In genomic region chr17:79920355-79920754, GRCm38 (mm10) we compare ENCODE assay signal across 16 mouse cellular contexts. TPM values are rescaled to one million over a fixed set of nuclear protein-coding genes. Genes with fewer than 3 reads are reported as not detected.
A peak's percentile ranks its signal among the peaks of the same experiment; 100 is the strongest.
DNase-seq lines count a peak whose midpoint lies in the region; ATAC-seq and TF ChIP-seq lines count a peak whose summit lies in the region.
"Had no signal": no experiment of that assay in that cellular context is flagged by ENCODE, and none has a peak within 500 bp of the region (broad histone marks: within the 10 kb centered on the region; RNA-seq: fewer than 3 reads in every experiment).

No protein-coding gene starts in this region.

- H3K4me2 ChIP-seq in forebrain, postnatal 0 days (ENCODE audit: low read depth), result no peak overlapping the region
- no peak overlapping the region for H3K4me2 ChIP-seq in heart, embryonic 16.5 days (ENCODE audit: low read depth, low read length)
- H3K4me2 ChIP-seq in midbrain, postnatal 0 days (ENCODE audit: low read depth, low read length, poor library complexity, severe bottlenecking), result no peak overlapping the region
- H3K4me2 ChIP-seq in midbrain, embryonic 16.5 days (ENCODE audit: low read length), result no peak overlapping the region
- H3K4me2 ChIP-seq: embryonic facial prominence, embryonic 13.5 days; intestine, embryonic 15.5 days; kidney, embryonic 15.5 days; midbrain, embryonic 13.5 days had no signal

- no peaks in the 10 kb centered on the region for H3K9me3 ChIP-seq in forebrain, postnatal 0 days (ENCODE audit: low read length)
- no peaks in the 10 kb centered on the region for H3K9me3 ChIP-seq in forebrain, embryonic 10.5 days
- no peaks in the 10 kb centered on the region for H3K9me3 ChIP-seq in heart, embryonic 16.5 days (replicated peaks; ENCODE audit: control insufficient read depth, low read length)
- no peaks in the 10 kb centered on the region for H3K9me3 ChIP-seq in midbrain, postnatal 0 days (ENCODE audit: low read length)
- no peaks in the 10 kb centered on the region for H3K9me3 ChIP-seq in midbrain, embryonic 16.5 days (replicated peaks; ENCODE audit: control insufficient read depth, low read length, poor library complexity, severe bottlenecking)
- H3K9me3 ChIP-seq: embryonic facial prominence, embryonic 13.5 days; G1E; intestine, embryonic 15.5 days; kidney, embryonic 15.5 days; midbrain, embryonic 13.5 days had no signal

- no peaks in the 10 kb centered on the region for H3K4me1 ChIP-seq in forebrain, postnatal 0 days (ENCODE audit: insufficient read depth)
- peaks cover 8% of the 10 kb centered on the region for H3K4me1 ChIP-seq in forebrain, embryonic 10.5 days
- peaks cover 5% of the 10 kb centered on the region for H3K4me1 ChIP-seq in heart, embryonic 16.5 days (ENCODE audit: control insufficient read depth, insufficient read depth, low read length)
- peaks cover 2% of the 10 kb centered on the region; the same call in 1 of the 2 replicates for H3K4me1 ChIP-seq in midbrain, postnatal 0 days (ENCODE audit: insufficient read depth, low read length)
- no peaks in the 10 kb centered on the region for H3K4me1 ChIP-seq in midbrain, embryonic 16.5 days (ENCODE audit: control insufficient read depth, insufficient read depth, low read length)
- H3K4me1 ChIP-seq: embryonic facial prominence, embryonic 13.5 days; intestine, embryonic 15.5 days had no signal

- intact Hi-C loops in heart, postnatal 10 days (cut with DNase I), result no loop called here
- intact Hi-C loops in left cerebral cortex, adult 2 months (cut with DNase I), result no loop called here

- no peak for TF ChIP-seq CTCF in forebrain, postnatal 0 days (IDR thresholded peaks at IDR 0.05; ENCODE audit: low read depth)
- no peak for TF ChIP-seq CTCF in left cerebral cortex, adult 2 months (IDR thresholded peaks at IDR 0.05)
- TF ChIP-seq CTCF in midbrain, postnatal 0 days (IDR thresholded peaks at IDR 0.05), result no peak

- no peaks in the 10 kb centered on the region for H3K27me3 ChIP-seq in forebrain, postnatal 0 days (ENCODE audit: insufficient read depth, low read length)
- 0 out of 2 replicates have a peak, but pooled peaks cover 4% of the 10 kb centered on the region for H3K27me3 ChIP-seq in forebrain, embryonic 10.5 days (ENCODE audit: poor library complexity, severe bottlenecking)
- no peaks in the 10 kb centered on the region for H3K27me3 ChIP-seq in heart, embryonic 16.5 days (ENCODE audit: control insufficient read depth, insufficient read depth, low read length)
- no peaks in the 10 kb centered on the region for H3K27me3 ChIP-seq in midbrain, postnatal 0 days (ENCODE audit: insufficient read depth, low read length)
- no peaks in the 10 kb centered on the region for H3K27me3 ChIP-seq in midbrain, embryonic 16.5 days (ENCODE audit: control insufficient read depth, insufficient read depth, low read depth, low read length)
- H3K27me3 ChIP-seq: embryonic facial prominence, embryonic 13.5 days; intestine, embryonic 15.5 days; midbrain, embryonic 13.5 days had no signal

- no peak overlapping the region for H3K27ac ChIP-seq in forebrain, postnatal 0 days (ENCODE audit: low read depth, low read length)
- H3K27ac ChIP-seq in forebrain, embryonic 10.5 days, result no peak overlapping the region
- H3K27ac ChIP-seq in heart, embryonic 16.5 days (ENCODE audit: low read length), result peak overlapping the region; percentile 38; the same call in 1 of the 2 replicates
- peak overlapping the region; percentile 36 for H3K27ac ChIP-seq in left cerebral cortex, adult 2 months
- peak overlapping the region; percentile 51 for H3K27ac ChIP-seq in midbrain, postnatal 0 days (ENCODE audit: low read depth, low read length)
- H3K27ac ChIP-seq in midbrain, embryonic 16.5 days (ENCODE audit: low read length), result no peak overlapping the region
- H3K27ac ChIP-seq: embryonic facial prominence, embryonic 13.5 days; intestine, embryonic 15.5 days; kidney, embryonic 15.5 days; liver, embryonic 14.5 days; midbrain, embryonic 13.5 days had no signal

- ATAC-seq in forebrain, postnatal 0 days, result peak; percentile 73
- 0 out of 2 replicates have a peak, but pooled peaks have one; percentile 10 for ATAC-seq in heart, embryonic 16.5 days (replicated peaks; ENCODE audit: extremely low read depth, insufficient read depth, low FRiP score)
- no peak for ATAC-seq in midbrain, postnatal 0 days (ENCODE audit: low FRiP score)
- no peak for ATAC-seq in midbrain, embryonic 16.5 days
- ATAC-seq: CD4-positive, CD25-positive, alpha-beta regulatory T cell, adult 4 months; intestine, embryonic 15.5 days; midbrain, embryonic 13.5 days had no signal

- H3K36me3 ChIP-seq in forebrain, postnatal 0 days (ENCODE audit: insufficient read depth), result no peaks in the 10 kb centered on the region
- H3K36me3 ChIP-seq in forebrain, embryonic 10.5 days (replicated peaks), result no peaks in the 10 kb centered on the region
- no peaks in the 10 kb centered on the region for H3K36me3 ChIP-seq in heart, embryonic 16.5 days (ENCODE audit: control insufficient read depth, insufficient read depth)
- H3K36me3 ChIP-seq in midbrain, postnatal 0 days (ENCODE audit: insufficient read depth, low read length), result no peaks in the 10 kb centered on the region
- no peaks in the 10 kb centered on the region for H3K36me3 ChIP-seq in midbrain, embryonic 16.5 days (ENCODE audit: control insufficient read depth, insufficient read depth, low read length)
- H3K36me3 ChIP-seq: embryonic facial prominence, embryonic 13.5 days; G1E; intestine, embryonic 15.5 days; kidney, embryonic 15.5 days; midbrain, embryonic 13.5 days had no signal

- peak; percentile 18 for DNase-seq in forebrain, postnatal 0 days
- no peak for DNase-seq in forebrain, embryonic 10.5 days (ENCODE audit: extremely low spot score, low spot score)
- no peak for DNase-seq in heart, postnatal 10 days
- DNase-seq in left cerebral cortex, adult 2 months (ENCODE audit: extremely low spot score in 1 of 2, low spot score in 2 of 2), result no peak
- no peak for DNase-seq in left cerebral cortex, adult 18-20 months (ENCODE audit: low spot score in 2 of 2)
- peak; percentile 58 for DNase-seq in midbrain, postnatal 0 days (ENCODE audit: low spot score)
- DNase-seq: cerebellum, adult 8-10 months had no signal

- no peak overlapping the region for H3K9ac ChIP-seq in forebrain, postnatal 0 days
- no peak overlapping the region for H3K9ac ChIP-seq in heart, embryonic 16.5 days (ENCODE audit: low read length)
- H3K9ac ChIP-seq in midbrain, postnatal 0 days (replicated peaks; ENCODE audit: low read length, poor library complexity, severe bottlenecking), result no peak overlapping the region
- H3K9ac ChIP-seq in midbrain, embryonic 16.5 days (ENCODE audit: low read depth, low read length), result no peak overlapping the region
- H3K9ac ChIP-seq: embryonic facial prominence, embryonic 13.5 days; intestine, embryonic 15.5 days; kidney, embryonic 15.5 days; liver, embryonic 14.5 days; midbrain, embryonic 13.5 days had no signal

- WGBS in forebrain, postnatal 0 days, result 60% methylated on average over 2 of the region's 2 CpGs
- 84% methylated on average over 2 of the region's 2 CpGs for WGBS in forebrain, embryonic 10.5 days
- 76% methylated on average over 2 of the region's 2 CpGs for WGBS in heart, embryonic 16.5 days
- 79% methylated on average over 2 of the region's 2 CpGs for WGBS in midbrain, postnatal 0 days
- WGBS in midbrain, embryonic 16.5 days, result 84% methylated on average over 2 of the region's 2 CpGs

- no peak overlapping the region for H3K4me3 ChIP-seq in forebrain, postnatal 0 days (ENCODE audit: low read depth, low read length)
- H3K4me3 ChIP-seq in forebrain, embryonic 10.5 days, result no peak overlapping the region
- no peak overlapping the region for H3K4me3 ChIP-seq in heart, embryonic 16.5 days (ENCODE audit: low read length)
- H3K4me3 ChIP-seq in left cerebral cortex, adult 2 months, result no peak overlapping the region
- no peak overlapping the region for H3K4me3 ChIP-seq in midbrain, postnatal 0 days (ENCODE audit: low read depth, low read length)
- no peak overlapping the region for H3K4me3 ChIP-seq in midbrain, embryonic 16.5 days (ENCODE audit: low read depth, low read length)
- H3K4me3 ChIP-seq: embryonic facial prominence, embryonic 13.5 days; intestine, embryonic 15.5 days; kidney, embryonic 15.5 days; midbrain, embryonic 13.5 days had no signal

RNA-seq across cellular contexts. Expression of gene Atl2, which starts 24.4 kb away (rescaled TPM):
- 28.4 and 34.1 TPM in 2 replicates for total RNA-seq in forebrain, postnatal 0 days (2014; rRNA removed)
- 16.7 and 27.2 TPM in 2 replicates for polyA plus RNA-seq in forebrain, postnatal 0 days (2015; fragmentation: Nextera tagmentation; extraction: Ambion mirVana)
- polyA plus RNA-seq in forebrain, embryonic 10.5 days (2016; fragmentation: Nextera tagmentation; extraction: Ambion mirVana), result 38.9 and 39.8 TPM in 2 replicates
- polyA plus RNA-seq in heart, embryonic 16.5 days (2015; fragmentation: Nextera tagmentation; extraction: Ambion mirVana), result 24.8 and 29.9 TPM in 2 replicates
- 10 to 100 TPM; 29.7 to 35.6 TPM for total RNA-seq in heart, postnatal 10 days (2021)
- 10 to 100 TPM; 64.4 to 67.2 TPM for total RNA-seq in left cerebral cortex, adult 2 months (2021)
- total RNA-seq in left cerebral cortex, adult 18-20 months (2021), result 10 to 100 TPM; 64.3 to 66.0 TPM
- total RNA-seq in midbrain, postnatal 0 days (2014; rRNA removed), result 31.0 and 39.0 TPM in 2 replicates
- 29.4 and 30.5 TPM in 2 replicates for polyA plus RNA-seq in midbrain, postnatal 0 days (2015; fragmentation: Nextera tagmentation; extraction: Ambion mirVana)
- polyA plus RNA-seq in midbrain, embryonic 16.5 days (2015; fragmentation: Nextera tagmentation; extraction: Ambion mirVana), result 38.3 and 39.2 TPM in 2 replicates

Comparison
In these comparisons a context has a peak if more than half of its experiments do, and no peak if none do; other contexts are left out.
1. DNase-seq: peak in forebrain, postnatal 0 days (single experiment) and midbrain, postnatal 0 days (single experiment); none in forebrain, embryonic 10.5 days (single experiment), heart, postnatal 10 days (0 of 2), left cerebral cortex, adult 2 months (0 of 2) and left cerebral cortex, adult 18-20 months (0 of 2).
2. H3K27ac ChIP-seq: peak in heart, embryonic 16.5 days (single experiment), left cerebral cortex, adult 2 months (single experiment) and midbrain, postnatal 0 days (single experiment); none in forebrain, postnatal 0 days (single experiment), forebrain, embryonic 10.5 days (single experiment) and midbrain, embryonic 16.5 days (single experiment).
3. ATAC-seq: peak in forebrain, postnatal 0 days (single experiment) and heart, embryonic 16.5 days (single experiment); none in midbrain, postnatal 0 days (single experiment) and midbrain, embryonic 16.5 days (single experiment).